Mouse (Mus musculus) liver, embryonic 14.5 days (tissue): ENCODE data around the gene Marcks.

ENCODE experiments used
- CTCF ChIP-seq: IDR thresholded peaks from 2 replicates; pipeline ENCODE4 v1.5.1; 2016; ENCODE audit warnings: antibody characterized with exemption, low read depth, control low read depth
- EP300 ChIP-seq: IDR thresholded peaks from 2 replicates; pipeline ENCODE4 v1.6.1; 2016; ENCODE audit warnings: antibody characterized with exemption, low read depth

- TF ChIP-seq CTCF (no peak), EP300 (no peak)
These were observed 9.1 kb downstream of the Marcks start for GRCm38 (mm10) chr10:37129652-37130051.
